Mouse (Mus musculus): ENCODE results near the gene Dnah12.

DNA sequence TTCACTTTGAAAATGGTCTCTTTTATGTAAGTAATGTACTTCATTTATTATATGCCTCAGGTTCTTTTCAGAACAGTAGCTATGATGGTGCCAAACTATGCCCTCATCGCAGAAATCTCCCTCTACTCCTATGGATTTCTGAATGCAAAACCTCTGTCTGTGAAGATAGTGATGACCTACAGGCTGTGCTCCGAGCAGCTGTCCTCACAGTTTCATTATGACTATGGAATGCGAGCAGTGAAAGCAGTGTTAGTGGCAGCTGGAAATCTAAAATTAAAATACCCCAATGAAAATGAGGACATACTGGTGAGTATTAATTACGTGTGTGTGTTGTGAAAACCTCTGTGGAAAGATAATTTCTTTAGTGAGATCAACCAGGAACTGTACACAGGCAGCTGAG, 80.5 kb downstream of the Dnah12 start:
- TF ChIP-seq POLR2A (IDR thresholded peaks at IDR 0.05; ENCODE audit: extremely low read depth, insufficient read depth, low read length), result no peak
- no peak for TF ChIP-seq CTCF (IDR thresholded peaks at IDR 0.05; ENCODE audit: low read depth, low read length)
